Mouse (Mus musculus) G1E (cell line): ENCODE data around the gene Gm45140.

Experiments used
- CTCF ChIP-seq: IDR thresholded peaks from 2 replicates; pipeline ENCODE4 v1.5.1; 2012; ENCODE audit warnings: low read depth, low read length, inconsistent platforms, mixed read lengths
- GATA1 ChIP-seq: IDR thresholded peaks from 2 replicates; pipeline ENCODE4 v1.6.1; 2012; ENCODE audit warnings: borderline replicate concordance, low read length, inconsistent platforms, mixed read lengths
- POLR2AphosphoS5 ChIP-seq: IDR thresholded peaks from 2 replicates; pipeline ENCODE4 v1.6.1; 2012; ENCODE audit warnings: low read depth, low read length, inconsistent platforms; ENCODE audit not compliant: insufficient replicate concordance
- TAL1 ChIP-seq: conservative IDR thresholded peaks from 2 replicates; pipeline ENCODE4 v1.6.1; 2012; ENCODE audit warnings: low read depth, low read length, inconsistent platforms, mixed read lengths

DNA sequence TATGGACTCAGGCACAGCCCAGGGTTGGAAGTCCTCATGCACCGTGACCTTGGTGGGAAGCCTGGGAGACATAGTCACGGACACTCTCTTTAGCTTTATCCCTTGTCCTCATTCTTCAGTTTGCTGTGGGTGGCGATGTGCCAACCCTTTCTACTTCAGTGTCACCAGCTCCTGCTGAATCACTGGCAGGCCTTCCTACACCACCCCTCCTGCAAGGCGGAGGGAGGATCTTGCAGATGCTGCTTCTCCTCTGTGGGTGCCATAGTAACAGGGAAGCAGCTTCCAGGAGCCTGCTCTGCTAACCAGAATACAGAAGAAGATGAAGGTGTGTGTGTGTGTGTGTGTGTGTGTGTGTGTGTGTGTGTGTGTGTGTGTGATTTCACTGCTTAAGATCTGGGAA is 47.2 kb upstream of the Gm45140 start:
- no peak for TF ChIP-seq GATA1
- no peak for TF ChIP-seq CTCF
- no peak for TF ChIP-seq POLR2AphosphoS5
- no peak for TF ChIP-seq TAL1
